Mouse (Mus musculus) megakaryocyte, embryonic 14.5 days (primary cell): ENCODE data around the gene Nell2.

Experiments
- FLI1 ChIP-seq: IDR thresholded peaks from 2 replicates; pipeline ENCODE4 v1.6.1; 2012; ENCODE audit warnings: low read length, inconsistent platforms, mixed read lengths
- GATA1 ChIP-seq: IDR thresholded peaks from 3 replicates; pipeline ENCODE4 v1.6.1; 2012; ENCODE audit warnings: mixed read lengths, low read length, inconsistent platforms, borderline replicate concordance

DNA sequence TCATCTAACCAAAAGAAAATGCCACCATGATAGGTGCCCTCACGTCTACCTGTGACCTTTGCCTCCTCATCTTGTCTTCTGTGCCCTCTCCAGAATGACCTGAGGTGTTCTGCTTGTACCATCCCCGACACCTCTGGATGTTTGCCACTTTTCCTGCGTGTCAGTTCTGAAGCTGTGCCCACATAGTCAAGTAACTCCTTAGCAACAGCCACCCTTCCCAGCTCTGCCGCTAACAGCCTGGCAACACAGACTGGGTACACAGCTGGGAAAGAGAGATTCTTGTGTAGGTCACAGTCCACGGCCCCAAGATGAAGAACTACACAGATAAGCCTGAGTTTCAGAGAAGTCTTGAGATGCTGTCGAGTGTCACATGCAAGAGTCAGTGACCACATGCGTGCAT, 103.3 kb downstream of the Nell2 start:
- no peak for TF ChIP-seq FLI1
- no peak for TF ChIP-seq GATA1
